Mouse (Mus musculus): Measurements from ENCODE around the gene Clec14a.
"Not testable (repeated sequence)": the region's sequence is repeated elsewhere in the genome, so short reads cannot be mapped to it uniquely, and the experiment has no call there.

The Clec14a gene

GRCm38 (mm10) chr12:58268563-58269501 lies at the start of gene Clec14a:
Gene Clec14a, minus strand, starts transcription at chr12:58269290.
- DNase-seq (ENCODE audit: low read depth), result no peak

DNA sequence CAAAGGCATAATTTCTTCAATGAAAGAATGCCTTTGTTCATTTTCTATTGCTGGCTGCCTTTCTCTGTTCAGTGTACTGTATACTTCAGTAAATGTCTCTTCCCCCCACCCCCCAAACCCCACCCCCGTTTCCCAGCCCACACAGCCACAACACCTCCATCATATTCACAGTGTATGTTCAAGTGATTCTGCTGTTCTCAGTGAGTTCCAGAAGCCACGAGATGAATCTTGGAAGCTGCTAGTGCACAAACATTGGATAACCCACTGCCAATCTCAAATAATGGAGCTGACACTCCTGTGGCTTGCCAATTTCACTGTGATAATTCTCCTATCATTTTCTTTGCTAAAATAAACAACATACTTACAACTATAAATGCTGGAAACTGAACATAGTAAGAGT lies 38.7 kb upstream of the Clec14a start:
- no peak for DNase-seq (ENCODE audit: low read depth)

- not testable (repeated sequence) for DNase-seq (ENCODE audit: low read depth)
These were observed 37.3 kb upstream of the Clec14a start for GRCm38 (mm10) chr12:58306402-58306801.

- DNase-seq (ENCODE audit: low read depth), result no peak
These were observed 36.5 kb upstream of the Clec14a start for GRCm38 (mm10) chr12:58305567-58305966.

- DNase-seq (ENCODE audit: low read depth), result no peak
These were observed 27.9 kb upstream of the Clec14a start for GRCm38 (mm10) chr12:58296980-58297379.

DNA sequence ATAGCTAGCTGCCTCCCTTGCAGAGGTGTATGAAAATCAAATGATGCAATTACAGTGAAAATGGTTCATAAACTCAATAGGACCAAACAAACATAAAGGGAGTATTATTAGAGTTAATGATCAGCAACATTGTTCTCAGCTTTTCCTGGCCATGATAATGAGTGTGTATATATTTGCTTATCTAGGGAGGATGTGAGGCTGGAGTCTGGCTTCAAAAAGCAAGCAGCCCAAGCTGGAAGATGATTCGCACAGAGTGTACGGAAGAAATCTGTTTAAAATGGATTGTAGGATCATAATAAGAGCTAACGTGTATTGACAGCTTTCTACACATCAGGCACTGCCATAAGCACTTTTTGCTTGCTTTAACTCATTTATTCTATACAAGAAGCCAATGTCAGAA lies 16.8 kb upstream of the Clec14a start:
- no peak for DNase-seq (ENCODE audit: low read depth)

GRCm38 (mm10) chr12:58270520-58270919 lies 1.4 kb upstream of the Clec14a start:
- DNase-seq (ENCODE audit: low read depth), result no peak

DNA sequence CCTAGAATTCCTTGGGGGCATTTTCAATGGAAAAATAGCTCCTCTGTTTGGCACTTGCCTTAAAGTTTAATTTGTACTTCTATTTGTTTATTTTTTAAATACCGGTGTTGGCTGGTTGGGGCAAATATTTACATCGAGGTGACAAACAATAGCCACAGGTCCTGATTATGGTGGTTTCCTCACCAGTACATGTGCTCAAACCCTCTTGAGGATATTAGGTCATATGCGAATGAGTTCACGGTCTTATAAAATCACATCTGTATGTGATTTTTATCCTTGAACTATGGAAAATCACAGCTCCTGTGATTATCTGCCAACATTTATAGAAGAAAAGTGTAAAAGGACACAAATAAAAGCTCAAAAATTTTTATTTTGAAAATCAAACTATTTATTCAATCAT lies 415 bp upstream of the Clec14a start:
- no peak for DNase-seq (ENCODE audit: low read depth)

DNA sequence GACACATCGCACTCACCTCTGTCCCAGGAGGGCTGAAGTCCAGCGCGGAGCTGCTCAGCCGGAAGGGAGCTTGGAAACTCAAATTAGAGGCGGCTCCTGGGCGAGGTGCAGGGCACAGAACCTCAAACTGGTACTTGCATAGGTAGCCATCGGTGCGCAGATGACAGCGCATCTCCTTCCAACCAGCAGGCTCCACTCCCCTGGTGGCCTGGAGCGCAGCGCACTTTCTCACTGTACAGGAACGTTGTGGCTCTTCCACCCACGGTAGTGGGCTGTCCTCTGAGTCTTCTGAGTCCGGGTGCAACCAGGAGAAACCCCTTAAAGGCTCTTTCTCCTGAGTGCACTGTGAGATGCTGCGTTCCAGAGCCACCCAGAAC lies 916 bp downstream of the Clec14a start:
- DNase-seq (ENCODE audit: low read depth), result no peak

DNA sequence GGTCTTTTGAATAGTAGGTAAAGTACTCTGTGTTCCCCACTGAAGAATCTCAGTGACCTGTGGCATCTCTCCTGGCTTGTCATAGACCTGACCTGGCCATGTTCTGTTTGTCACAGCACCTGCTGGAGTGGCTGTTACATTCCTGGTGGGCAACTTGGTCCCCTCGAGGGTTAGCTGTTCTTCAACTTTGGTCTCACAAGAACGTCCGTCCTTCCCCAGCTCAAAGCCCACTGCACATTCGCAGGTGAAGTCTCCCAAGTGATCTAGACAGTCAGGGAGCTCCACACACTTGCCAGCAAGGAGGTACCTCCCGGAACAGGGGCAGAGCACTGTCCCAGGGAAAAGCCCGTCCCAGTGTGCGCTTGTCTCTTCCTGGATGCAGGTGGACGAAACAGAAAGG lies 1.3 kb downstream of the Clec14a start:
- DNase-seq (ENCODE audit: low read depth), result no peak

DNA sequence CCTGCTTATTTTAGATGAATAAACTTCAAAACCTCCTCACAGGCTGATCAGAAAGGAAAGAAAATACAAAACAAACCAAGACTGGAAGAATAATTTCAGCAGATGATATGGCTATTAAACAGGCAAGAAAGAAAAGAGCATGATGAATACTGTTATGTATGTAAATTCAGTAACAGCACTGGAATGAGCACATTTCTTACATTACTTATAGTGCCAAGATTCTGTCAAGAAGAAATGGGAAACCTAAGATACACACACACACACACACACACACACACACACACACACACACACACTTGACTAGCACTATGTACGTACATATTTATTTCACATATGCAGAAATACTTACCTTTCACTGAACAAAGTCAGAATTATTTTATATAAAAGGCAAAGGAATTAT lies 17.2 kb downstream of the Clec14a start:
- no peak for DNase-seq (ENCODE audit: low read depth)

GRCm38 (mm10) chr12:58232489-58232888 lies 36.6 kb downstream of the Clec14a start:
- no peak for DNase-seq (ENCODE audit: low read depth)

DNA sequence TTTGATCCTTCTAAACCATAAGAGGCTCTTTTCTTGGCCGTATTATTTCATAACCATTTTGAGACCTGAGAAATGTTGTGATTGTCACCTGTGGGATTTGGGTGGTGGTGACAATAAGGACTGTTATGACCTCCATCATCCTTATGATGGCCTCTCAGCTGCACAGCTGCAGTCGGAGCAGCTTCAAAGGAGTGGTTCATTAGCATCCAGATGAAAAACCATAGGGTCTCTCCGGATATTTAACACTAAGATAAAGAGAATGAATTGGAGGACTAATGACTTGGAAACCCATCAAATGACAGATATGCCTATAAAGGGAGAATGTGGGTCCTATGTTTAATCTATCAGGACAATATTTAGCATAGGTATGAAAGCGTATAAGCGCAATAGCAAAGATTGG lies 43.4 kb downstream of the Clec14a start:
- no peak for DNase-seq (ENCODE audit: low read depth)

- no peak for DNase-seq (ENCODE audit: low read depth)
These were observed 50.0 kb downstream of the Clec14a start for GRCm38 (mm10) chr12:58219078-58219477.

- no peak for DNase-seq (ENCODE audit: low read depth)
These were observed 52.9 kb downstream of the Clec14a start for GRCm38 (mm10) chr12:58216218-58216617.

Data from naive thymus-derived CD4-positive, alpha-beta T cell, adult 2 months (primary cell).